Mouse (Mus musculus) C3H10T1/2 (cell line): ENCODE measurements around the gene Gpr1. TPM values are rescaled to one million over a fixed set of nuclear protein-coding genes. Genes with fewer than 3 reads are reported as not detected.

Source experiments
- polyA plus RNA-seq, 2 experiments: library from polyadenylated mRNA; unstranded; fragments of >200 nt; fragmentation: generic; extraction: Trizol; gene quantifications; one replicate each; pipeline ENCODE4 v1.2.1; 2012; ENCODE audit warnings: missing spikeins in 2 of 2

Gene Gpr1
- not detected for polyA plus RNA-seq

DNA sequence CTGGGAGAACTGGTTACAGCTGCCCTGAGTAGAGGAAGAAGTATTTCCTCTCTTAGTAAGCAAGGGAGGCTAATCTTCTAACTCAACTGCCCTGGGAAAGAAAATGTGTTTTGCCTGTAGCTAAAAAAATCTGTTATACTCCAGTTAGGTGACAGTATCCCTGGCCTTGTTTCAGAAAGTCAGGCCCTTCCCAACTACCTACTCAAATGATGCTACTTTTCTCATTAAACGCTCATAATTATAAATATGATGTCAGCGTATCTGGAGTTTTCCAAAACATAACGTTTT lies at the start of gene Gpr1:
TSS of gene Gpr1 (minus strand) at position 273 of the 288 bp plus-strand sequence.

DNA sequence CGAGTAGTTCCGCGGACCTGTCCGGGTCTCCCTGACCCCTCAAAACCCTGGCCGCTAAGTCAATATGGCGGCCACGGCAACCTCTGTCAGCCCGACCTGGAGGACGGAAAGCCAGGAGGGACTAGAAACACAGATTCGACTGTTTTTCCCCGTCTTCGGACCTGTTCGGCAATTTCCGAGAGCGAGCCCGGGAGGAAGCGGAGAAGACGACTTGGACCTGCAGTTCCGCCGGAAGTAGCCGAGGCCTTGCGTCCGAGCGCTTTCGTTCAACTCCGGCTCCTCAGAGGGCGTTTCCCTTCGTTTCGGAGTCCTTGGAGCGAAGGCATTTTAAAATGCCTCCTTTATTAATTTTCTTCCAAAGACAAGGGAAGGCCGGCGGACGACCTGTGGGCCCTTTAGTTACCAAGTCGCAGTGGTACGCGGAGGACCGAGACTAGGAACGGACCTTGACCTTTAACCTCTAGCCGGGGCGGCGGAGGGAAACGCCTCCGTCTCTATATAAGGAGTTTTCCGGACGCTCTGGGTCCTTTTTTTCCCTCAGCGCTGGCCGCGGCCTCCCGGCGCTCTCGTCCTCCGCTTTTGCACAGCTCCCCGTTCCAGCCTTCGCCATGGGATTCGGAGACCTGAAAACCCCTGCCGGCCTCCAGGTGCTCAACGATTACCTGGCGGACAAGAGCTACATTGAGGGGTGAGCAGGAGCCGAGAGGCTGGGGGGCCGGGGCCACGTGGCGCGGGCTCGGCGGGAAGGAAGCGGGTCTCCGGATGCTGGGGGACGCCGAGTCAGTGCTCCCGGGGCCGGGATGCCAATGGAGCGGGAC lies 37.5 kb downstream of the Gpr1 start, which contains the start of the genes Eef1b2 and Ndufs1:
TSS of gene Eef1b2 (plus strand) at position 222 of the 818 bp plus-strand sequence.
TSS of gene Ndufs1 (minus strand) at position 230 of the 818 bp plus-strand sequence.

Other genes with a start within 250 kb of the Gpr1 start
- gene Ino80d, start 99.9 kb downstream of the Gpr1 start, polyA plus RNA-seq, result 1 to 10 TPM in 1 of 2 experiments, under 1 TPM in 1; 0.48 to 2.7 TPM
- gene Eef1b2, start 37.7 kb downstream of the Gpr1 start, polyA plus RNA-seq, result 1,000 to 10,000 TPM; 1,159 to 1,884 TPM
- 10 to 100 TPM in 1 of 2 experiments, 1 to 10 TPM in 1; 3.1 to 23.1 TPM for gene Ndufs1, start 37.7 kb downstream of the Gpr1 start, polyA plus RNA-seq
- not detected for gene Zdbf2, start 58.7 kb upstream of the Gpr1 start, polyA plus RNA-seq
- gene Adam23, start 231.3 kb upstream of the Gpr1 start, polyA plus RNA-seq, result 10 to 100 TPM in 1 of 2 experiments, 1 to 10 TPM in 1; 2.8 to 33.5 TPM